Mouse (Mus musculus) embryonic facial prominence, embryonic 14.5 days (tissue): ENCODE data around the gene Olfr632. TPM values are rescaled to one million over a fixed set of nuclear protein-coding genes. Genes with fewer than 3 reads are reported as not detected.
"Not testable (repeated sequence)": the region's sequence is repeated elsewhere in the genome, so short reads cannot be mapped to it uniquely, and the experiment has no call there.

Source experiments
- ATAC-seq: fragments of 200-750 bp; cut with Nextera tagmentation; 2 replicates; pipeline ENCODE4 v1.8.0; 2017; ENCODE audit warnings: low read depth, moderate number of reproducible peaks, moderate TSS enrichment
- DNase-seq: peaks from one replicate; pipeline ENCODE4 v3.0.0-alpha.2; 2015; ENCODE audit warnings: low spot score
- H3K27ac ChIP-seq: fragments of 300-500 bp; sonication (generic); replicated peaks from 2 replicates; pipeline ENCODE4 v1.5.1; 2014; ENCODE audit warnings: low read depth, mild to moderate bottlenecking, low read length, moderate library complexity
- H3K27me3 ChIP-seq: fragments of 300-500 bp; sonication (generic); replicated peaks from 2 replicates; pipeline ENCODE4 v1.6.1; 2014; ENCODE audit warnings: low read length; ENCODE audit not compliant: control insufficient read depth, insufficient read depth
- H3K36me3 ChIP-seq: fragments of 300-500 bp; sonication (generic); 2 replicates; pipeline ENCODE4 v1.6.1; 2014; ENCODE audit warnings: low read length, mixed read lengths; ENCODE audit not compliant: control insufficient read depth, insufficient read depth
- H3K4me1 ChIP-seq: fragments of 300-500 bp; sonication (generic); 2 replicates; pipeline ENCODE4 v1.6.1; 2014; ENCODE audit warnings: antibody characterized with exemption, low read length; ENCODE audit not compliant: control insufficient read depth, insufficient read depth
- H3K4me2 ChIP-seq: fragments of 300-500 bp; sonication (generic); 2 replicates; pipeline ENCODE4 v1.6.1; 2014; ENCODE audit warnings: low read depth, mild to moderate bottlenecking, low read length, moderate library complexity, mixed read lengths
- H3K4me3 ChIP-seq: fragments of 300-500 bp; sonication (generic); 2 replicates; pipeline ENCODE4 v1.5.1; 2014; ENCODE audit warnings: low read depth, mild to moderate bottlenecking, low read length
- H3K9ac ChIP-seq: fragments of 300-500 bp; sonication (generic); 2 replicates; pipeline ENCODE4 v1.6.1; 2014; ENCODE audit warnings: low read depth, mild to moderate bottlenecking, low read length, moderate library complexity, mixed read lengths
- H3K9me3 ChIP-seq: fragments of 300-500 bp; sonication (generic); 2 replicates; pipeline ENCODE4 v1.6.1; 2016; ENCODE audit warnings: low read length; ENCODE audit not compliant: control insufficient read depth
- WGBS: fragments of 180-500 bp; shearing (Covaris S2); extraction: QIAGEN DNeasy Blood & Tissue Kit; methylation state at CpG from one replicate; pipeline ENCODE4 v1.1.7; 2014; 5-methylcytosine and 5-hydroxymethylcytosine counted together
- polyA plus RNA-seq: library from polyadenylated mRNA; unstranded; fragments of >200 nt; fragmentation: Nextera tagmentation; extraction: Ambion mirVana; gene quantifications from 2 replicates; pipeline ENCODE4 v1.2.1, GENCODE M21; 2014

Gene Olfr632
- polyA plus RNA-seq, 1 experiment from 2014 or later = not detected

DNA sequence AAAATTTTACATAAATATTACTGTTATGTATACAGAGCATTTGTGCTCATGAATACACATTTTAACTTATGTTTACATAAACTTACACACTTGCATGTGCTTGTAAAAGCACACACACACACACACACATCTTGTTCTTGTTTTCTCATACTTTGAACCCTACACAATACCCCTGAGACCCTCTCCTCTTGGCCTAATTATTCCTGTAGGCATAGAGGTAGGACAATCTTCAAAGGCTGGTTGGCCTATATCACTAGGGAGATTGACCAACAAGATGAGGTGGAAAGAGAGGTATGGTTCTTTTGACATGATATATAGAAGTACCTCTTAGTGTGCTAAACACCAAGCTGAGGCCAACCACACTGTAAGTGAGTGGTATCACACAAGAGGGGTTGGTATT lies 10.0 kb downstream of the Olfr632 start, which contains the start of gene Olfr633:
TSS of gene Olfr633 (plus strand) at position 301 of the 400 bp plus-strand sequence.
- Histone ChIP-seq H3K4me1 (no peaks in the 10 kb centered on the region), H3K27ac (no peak within 1 kb of the TSS), H3K36me3 (no peaks in the 10 kb centered on the region), H3K9me3 (no peaks in the 10 kb centered on the region), H3K9ac (no peak within 1 kb of the TSS), H3K27me3 (no peaks in the 10 kb centered on the region), H3K4me2 (no peak within 1 kb of the TSS), H3K4me3 (no peak within 1 kb of the TSS)
- no peak for ATAC-seq
- no peak for DNase-seq

DNA sequence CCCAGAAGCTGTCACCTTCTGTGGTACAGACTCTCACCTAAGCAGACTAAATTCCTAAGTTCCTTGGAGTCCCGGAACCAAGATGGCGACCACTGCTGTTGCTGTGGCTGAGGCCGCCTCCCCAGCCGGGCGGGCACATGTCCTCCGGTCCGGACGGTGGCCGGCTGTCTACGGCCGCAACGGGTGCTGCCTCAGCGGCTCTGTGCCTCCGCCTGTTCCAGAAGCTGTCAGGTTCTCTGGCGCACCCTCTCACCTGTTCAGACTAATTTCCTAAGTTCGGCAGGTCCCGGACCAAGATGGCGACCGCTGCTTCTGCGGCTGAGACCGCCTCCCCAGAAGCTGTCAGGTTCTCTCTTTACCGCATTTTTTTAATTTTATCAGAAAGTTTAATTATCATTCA lies 32.7 kb downstream of the Olfr632 start:
- H3K4me1 ChIP-seq, H3K36me3 ChIP-seq, H3K27ac ChIP-seq, ATAC-seq, H3K9ac ChIP-seq, H3K4me3 ChIP-seq, DNase-seq, H3K27me3 ChIP-seq, H3K9me3 ChIP-seq, H3K4me2 ChIP-seq: not testable (repeated sequence)
- 94% methylated on average over 21 of the region's 22 CpGs for WGBS

DNA sequence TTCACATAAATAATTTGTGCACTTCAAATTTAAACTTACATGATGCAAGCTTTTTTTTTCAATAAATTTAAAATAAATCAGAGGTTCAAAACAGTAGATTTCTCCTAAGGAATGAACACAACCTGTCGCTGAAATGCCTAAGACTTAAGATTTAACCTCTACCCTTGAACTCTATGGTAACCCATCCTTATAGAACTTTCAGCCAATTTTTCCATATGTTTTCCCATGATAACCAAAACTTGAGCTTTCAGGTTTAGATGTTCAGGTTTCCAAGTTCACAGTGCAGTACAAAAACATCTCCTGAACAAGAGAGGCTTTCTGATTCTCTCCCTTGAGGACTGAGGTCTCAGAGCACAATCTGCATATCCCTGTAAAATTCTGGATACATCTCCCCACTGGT lies 36.7 kb downstream of the Olfr632 start, which contains the start of gene Olfr635:
TSS of gene Olfr635 (plus strand) at position 301 of the 400 bp plus-strand sequence.
- Histone ChIP-seq H3K27me3 (no peaks in the 10 kb centered on the region), H3K4me1 (no peaks in the 10 kb centered on the region), H3K4me2 (no peak within 1 kb of the TSS), H3K9me3 (no peaks in the 10 kb centered on the region), H3K4me3 (no peak within 1 kb of the TSS), H3K27ac (no peak within 1 kb of the TSS), H3K36me3 (no peaks in the 10 kb centered on the region), H3K9ac (no peak within 1 kb of the TSS)
- DNase-seq (no peak), ATAC-seq (no peak)
- WGBS = 72% methylated on average over 1 of the region's 1 CpGs

DNA sequence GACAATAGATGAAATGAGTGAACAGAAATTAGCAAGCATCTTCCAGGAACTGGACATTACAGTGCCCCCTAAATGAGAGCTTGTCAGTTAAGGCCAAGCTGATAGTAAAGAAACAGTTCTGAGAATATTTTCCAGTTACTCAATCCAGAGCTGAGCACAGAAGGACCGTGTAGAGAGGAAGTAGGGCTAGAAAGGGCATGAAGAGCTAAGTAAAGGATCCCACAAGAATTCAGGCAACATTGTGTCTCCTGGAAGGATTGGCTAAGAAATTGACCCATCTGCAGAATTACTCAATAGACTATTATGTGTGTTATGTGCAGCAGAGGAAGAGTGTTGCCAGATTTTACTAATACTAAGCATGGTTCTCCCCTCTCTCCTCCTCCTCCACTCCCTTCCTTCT lies 37.6 kb downstream of the Olfr632 start:
- 67% methylated on average over 1 of the region's 1 CpGs for WGBS
- no peak for ATAC-seq
- DNase-seq = no peak

More for the DNA sequence above, 37.6 kb downstream of the Olfr632 start:
- Histone ChIP-seq H3K36me3 (no peaks in the 10 kb centered on the region), H3K27me3 (no peaks in the 10 kb centered on the region), H3K4me1 (no peaks in the 10 kb centered on the region), H3K4me3 (no peak overlapping the region), H3K9me3 (no peaks in the 10 kb centered on the region), H3K9ac (no peak overlapping the region), H3K27ac (no peak overlapping the region), H3K4me2 (no peak overlapping the region)

Other genes with a start within 250 kb of the Olfr632 start
- not detected in 2 replicates for gene Olfr243, start 219.7 kb upstream of the Olfr632 start, polyA plus RNA-seq
- gene Olfr628, start 204.0 kb upstream of the Olfr632 start, polyA plus RNA-seq = 0.14 TPM in 1 of 2 replicates, not detected in the other
- not detected in 2 replicates for gene Olfr629, start 189.4 kb upstream of the Olfr632 start, polyA plus RNA-seq
- gene Olfr630, start 177.0 kb upstream of the Olfr632 start, polyA plus RNA-seq = 0.07 TPM in 1 of 2 replicates, not detected in the other
- gene Olfr69, start 162.8 kb upstream of the Olfr632 start, polyA plus RNA-seq = 0.12 and 0.26 TPM in 2 replicates
- gene Olfr68, start 154.6 kb upstream of the Olfr632 start, polyA plus RNA-seq = not detected in 2 replicates
- not detected in 2 replicates for gene Olfr67, start 142.5 kb upstream of the Olfr632 start, polyA plus RNA-seq
- gene Hbb-bt, start 120.4 kb upstream of the Olfr632 start, polyA plus RNA-seq = 4,240 and 4,969 TPM in 2 replicates
- gene Hbb-bs, start 106.3 kb upstream of the Olfr632 start, polyA plus RNA-seq = 10,123 and 13,531 TPM in 2 replicates
- not detected in 2 replicates for gene Hbb-bh2, start 93.8 kb upstream of the Olfr632 start, polyA plus RNA-seq
- gene Hbb-bh1, start 91.2 kb upstream of the Olfr632 start, polyA plus RNA-seq = 3.6 and 8.0 TPM in 2 replicates
- gene Hbb-y, start 81.1 kb upstream of the Olfr632 start, polyA plus RNA-seq = 391 and 1,497 TPM in 2 replicates
- not detected in 2 replicates for gene Olfr66, start 48.1 kb upstream of the Olfr632 start, polyA plus RNA-seq
- not detected in 2 replicates for gene Olfr64, start 39.9 kb upstream of the Olfr632 start, polyA plus RNA-seq
- 0.13 and 0.35 TPM in 2 replicates for gene Olfr65, start 30.9 kb upstream of the Olfr632 start, polyA plus RNA-seq
- gene Olfr631, start 5.5 kb upstream of the Olfr632 start, polyA plus RNA-seq = not detected in 2 replicates
- gene Olfr633, start 10.1 kb downstream of the Olfr632 start, polyA plus RNA-seq = not detected in 2 replicates
- not detected in 2 replicates for gene Olfr635, start 36.8 kb downstream of the Olfr632 start, polyA plus RNA-seq
- gene Olfr638, start 64.4 kb downstream of the Olfr632 start, polyA plus RNA-seq = not detected in 2 replicates
- not detected in 2 replicates for gene Olfr639, start 83.0 kb downstream of the Olfr632 start, polyA plus RNA-seq
- 0.13 and 0.14 TPM in 2 replicates for gene Olfr640, start 91.2 kb downstream of the Olfr632 start, polyA plus RNA-seq
- gene Olfr641, start 101.1 kb downstream of the Olfr632 start, polyA plus RNA-seq = 0.10 TPM in 1 of 2 replicates, not detected in the other
- gene Olfr642, start 118.3 kb downstream of the Olfr632 start, polyA plus RNA-seq = not detected in 2 replicates
- gene 4930516K23Rik, start 127.1 kb downstream of the Olfr632 start, polyA plus RNA-seq = not detected in 2 replicates
- gene Olfr644, start 137.5 kb downstream of the Olfr632 start, polyA plus RNA-seq = 0.21 and 0.38 TPM in 2 replicates
- gene Olfr645, start 151.1 kb downstream of the Olfr632 start, polyA plus RNA-seq = not detected in 2 replicates
- gene Olfr646, start 170.5 kb downstream of the Olfr632 start, polyA plus RNA-seq = not detected in 2 replicates
- gene Ubqln5, start 195.5 kb downstream of the Olfr632 start, polyA plus RNA-seq = not detected in 2 replicates
- gene Olfr643, start 203.1 kb downstream of the Olfr632 start, polyA plus RNA-seq = not detected in 2 replicates
- gene Ubqln3, start 208.9 kb downstream of the Olfr632 start, polyA plus RNA-seq = 0.21 and 0.25 TPM in 2 replicates
- 0.17 and 0.45 TPM in 2 replicates for gene Ubqlnl, start 216.2 kb downstream of the Olfr632 start, polyA plus RNA-seq
- 17.6 and 28.0 TPM in 2 replicates for gene Olfm5, start 230.5 kb downstream of the Olfr632 start, polyA plus RNA-seq
- 0.17 and 0.18 TPM in 2 replicates for gene Olfr648, start 249.0 kb downstream of the Olfr632 start, polyA plus RNA-seq